Mouse (Mus musculus): Measurements from ENCODE around the gene Tulp2. TPM values are rescaled to one million over a fixed set of nuclear protein-coding genes. Genes with fewer than 3 reads are reported as not detected.
"Not testable (repeated sequence)": the region's sequence is repeated elsewhere in the genome, so short reads cannot be mapped to it uniquely, and the experiment has no call there.

Gene Tulp2
- polyA plus RNA-seq, 1 experiment from 2014 or later = 1.1 TPM

GRCm38 (mm10) chr7:45456721-45457203, 24.9 kb upstream of the Tulp2 start:
- 59% methylated on average over 9 of the region's 9 CpGs for WGBS
- Histone ChIP-seq H3K4me1 (ENCODE audit: control insufficient read depth, insufficient read depth, low read length) (peaks cover 23% of the 10 kb centered on the region), H3K27ac (replicated peaks; ENCODE audit: low read depth, low read length) (no peak overlapping the region), H3K27me3 (ENCODE audit: control insufficient read depth, insufficient read depth, low read length) (no peaks in the 10 kb centered on the region), H3K36me3 (ENCODE audit: control insufficient read depth, insufficient read depth, low read length) (peaks cover 26% of the 10 kb centered on the region; the same call in 1 of the 2 replicates), H3K9ac (ENCODE audit: low read length) (no peak overlapping the region), H3K4me2 (ENCODE audit: low read depth, severe bottlenecking) (peak overlapping the region; percentile 20), H3K9me3 (ENCODE audit: control insufficient read depth, low read length) (no peaks in the 10 kb centered on the region), H3K4me3 (ENCODE audit: low read depth, low read length) (no peak overlapping the region)
- DNase-seq (ENCODE audit: low spot score) = no peak
- no peak for ATAC-seq (ENCODE audit: insufficient number of reproducible peaks, low FRiP score, low TSS enrichment, low read depth)

- Histone ChIP-seq H3K27me3 (ENCODE audit: control insufficient read depth, insufficient read depth, low read length) (no peaks in the 10 kb centered on the region), H3K9ac (ENCODE audit: low read length) (peak overlapping the region; percentile 13; the same call in 1 of the 2 replicates), H3K27ac (replicated peaks; ENCODE audit: low read depth, low read length) (no peak overlapping the region), H3K36me3 (ENCODE audit: control insufficient read depth, insufficient read depth, low read length) (peaks cover 26% of the 10 kb centered on the region; the same call in 1 of the 2 replicates), H3K4me3 (ENCODE audit: low read depth, low read length) (peak overlapping the region; percentile 73), H3K4me2 (ENCODE audit: low read depth, severe bottlenecking) (peak overlapping the region; percentile 67), H3K4me1 (ENCODE audit: control insufficient read depth, insufficient read depth, low read length) (peaks cover 23% of the 10 kb centered on the region), H3K9me3 (ENCODE audit: control insufficient read depth, low read length) (no peaks in the 10 kb centered on the region)
- WGBS = 73% methylated on average over 9 of the region's 10 CpGs
- ATAC-seq (ENCODE audit: insufficient number of reproducible peaks, low FRiP score, low TSS enrichment, low read depth) = no peak
- no peak for DNase-seq (ENCODE audit: low spot score)
These were observed 24.2 kb upstream of the Tulp2 start for GRCm38 (mm10) chr7:45457204-45458060.

- Histone ChIP-seq H3K9ac (ENCODE audit: low read length) (peak overlapping the region; percentile 86), H3K27ac (replicated peaks; ENCODE audit: low read depth, low read length) (peak overlapping the region; percentile 90), H3K4me2 (ENCODE audit: low read depth, severe bottlenecking) (peak overlapping the region; percentile 67), H3K4me1 (ENCODE audit: control insufficient read depth, insufficient read depth, low read length) (peaks cover 23% of the 10 kb centered on the region), H3K4me3 (ENCODE audit: low read depth, low read length) (peak overlapping the region; percentile 73), H3K27me3 (ENCODE audit: control insufficient read depth, insufficient read depth, low read length) (no peaks in the 10 kb centered on the region), H3K9me3 (ENCODE audit: control insufficient read depth, low read length) (no peaks in the 10 kb centered on the region), H3K36me3 (ENCODE audit: control insufficient read depth, insufficient read depth, low read length) (peaks cover 28% of the 10 kb centered on the region; the same call in 1 of the 2 replicates)
- ATAC-seq (ENCODE audit: insufficient number of reproducible peaks, low FRiP score, low TSS enrichment, low read depth) = peak; percentile 61
- WGBS = under 1% methylated on average over 41 of the region's 43 CpGs
- DNase-seq (ENCODE audit: low spot score) = peak; percentile 93
These were observed 22.7 kb upstream of the Tulp2 start for GRCm38 (mm10) chr7:45458748-45459563.

- not testable (repeated sequence) for H3K9me3 ChIP-seq (ENCODE audit: control insufficient read depth, low read length); H3K27me3 ChIP-seq (ENCODE audit: control insufficient read depth, insufficient read depth, low read length)
- Histone ChIP-seq H3K4me3 (ENCODE audit: low read depth, low read length) (peak within 1 kb of the TSS; percentile 73), H3K36me3 (ENCODE audit: control insufficient read depth, insufficient read depth, low read length) (peaks cover 27% of the 10 kb centered on the region), H3K4me1 (ENCODE audit: control insufficient read depth, insufficient read depth, low read length) (peaks cover 23% of the 10 kb centered on the region), H3K4me2 (ENCODE audit: low read depth, severe bottlenecking) (peak within 1 kb of the TSS; percentile 67), H3K9ac (ENCODE audit: low read length) (peak within 1 kb of the TSS; percentile 86), H3K27ac (replicated peaks; ENCODE audit: low read depth, low read length) (peak within 1 kb of the TSS; percentile 90)
- peak; percentile 97 for DNase-seq (ENCODE audit: low spot score)
- peak; percentile 95 for ATAC-seq (ENCODE audit: insufficient number of reproducible peaks, low FRiP score, low TSS enrichment, low read depth)
- WGBS = under 1% methylated on average over 25 of the region's 37 CpGs
These were observed 22.0 kb upstream of the Tulp2 start, which contains the start of gene Ftl1 for GRCm38 (mm10) chr7:45459564-45460140. TSS of gene Ftl1 (minus strand) at chr7:45459884.

- peaks cover 23% of the 10 kb centered on the region for H3K4me1 ChIP-seq (ENCODE audit: control insufficient read depth, insufficient read depth, low read length)
- H3K36me3 ChIP-seq (ENCODE audit: control insufficient read depth, insufficient read depth, low read length) = peaks cover 25% of the 10 kb centered on the region
- peak overlapping the region; percentile 45 for H3K4me2 ChIP-seq (ENCODE audit: low read depth, severe bottlenecking)
- H3K9ac ChIP-seq (ENCODE audit: low read length) = peak overlapping the region; percentile 53
- DNase-seq (ENCODE audit: low spot score) (no peak), ATAC-seq (ENCODE audit: insufficient number of reproducible peaks, low FRiP score, low TSS enrichment, low read depth) (no peak)
- H3K27ac ChIP-seq (replicated peaks; ENCODE audit: low read depth, low read length) = no peak overlapping the region
- H3K27me3 ChIP-seq (ENCODE audit: control insufficient read depth, insufficient read depth, low read length) = no peaks in the 10 kb centered on the region
- no peaks in the 10 kb centered on the region for H3K9me3 ChIP-seq (ENCODE audit: control insufficient read depth, low read length)
- peak overlapping the region; percentile 73 for H3K4me3 ChIP-seq (ENCODE audit: low read depth, low read length)
- WGBS = 77% methylated on average over 7 of the region's 7 CpGs
These were observed 21.3 kb upstream of the Tulp2 start for GRCm38 (mm10) chr7:45460377-45460776.

GRCm38 (mm10) chr7:45460860-45461314, 20.8 kb upstream of the Tulp2 start:
- Histone ChIP-seq H3K9ac (ENCODE audit: low read length) (no peak overlapping the region), H3K9me3 (ENCODE audit: control insufficient read depth, low read length) (no peaks in the 10 kb centered on the region), H3K4me1 (ENCODE audit: control insufficient read depth, insufficient read depth, low read length) (peaks cover 27% of the 10 kb centered on the region), H3K27me3 (ENCODE audit: control insufficient read depth, insufficient read depth, low read length) (no peaks in the 10 kb centered on the region), H3K4me2 (ENCODE audit: low read depth, severe bottlenecking) (no peak overlapping the region), H3K4me3 (ENCODE audit: low read depth, low read length) (no peak overlapping the region), H3K27ac (replicated peaks; ENCODE audit: low read depth, low read length) (peak overlapping the region; percentile 70), H3K36me3 (ENCODE audit: control insufficient read depth, insufficient read depth, low read length) (peaks cover 25% of the 10 kb centered on the region)
- peak; percentile 60 for DNase-seq (ENCODE audit: low spot score)
- no peak for ATAC-seq (ENCODE audit: insufficient number of reproducible peaks, low FRiP score, low TSS enrichment, low read depth)
- 25% methylated on average over 13 of the region's 13 CpGs for WGBS

- WGBS = 47% methylated on average over 5 of the region's 5 CpGs
- Histone ChIP-seq H3K4me2 (ENCODE audit: low read depth, severe bottlenecking) (no peak overlapping the region), H3K4me3 (ENCODE audit: low read depth, low read length) (no peak overlapping the region)
These were observed 20.4 kb upstream of the Tulp2 start for GRCm38 (mm10) chr7:45461326-45461725.

GRCm38 (mm10) chr7:45461781-45462180, 19.9 kb upstream of the Tulp2 start:
- DNase-seq (ENCODE audit: low spot score) (no peak), ATAC-seq (ENCODE audit: insufficient number of reproducible peaks, low FRiP score, low TSS enrichment, low read depth) (no peak)
- no peak overlapping the region; the same call in 1 of the 2 replicates for H3K9ac ChIP-seq (ENCODE audit: low read length)
- H3K4me1 ChIP-seq (ENCODE audit: control insufficient read depth, insufficient read depth, low read length) = peaks cover 30% of the 10 kb centered on the region
- no peak overlapping the region for H3K27ac ChIP-seq (replicated peaks; ENCODE audit: low read depth, low read length)
- H3K4me3 ChIP-seq (ENCODE audit: low read depth, low read length) = no peak overlapping the region
- H3K9me3 ChIP-seq (ENCODE audit: control insufficient read depth, low read length) = no peaks in the 10 kb centered on the region
- H3K27me3 ChIP-seq (ENCODE audit: control insufficient read depth, insufficient read depth, low read length) = no peaks in the 10 kb centered on the region
- 88% methylated on average over 4 of the region's 4 CpGs for WGBS
- peaks cover 21% of the 10 kb centered on the region for H3K36me3 ChIP-seq (ENCODE audit: control insufficient read depth, insufficient read depth, low read length)
- no peak overlapping the region for H3K4me2 ChIP-seq (ENCODE audit: low read depth, severe bottlenecking)

More at GRCm38 (mm10) chr7:45461326-45461725, 20.4 kb upstream of the Tulp2 start:
- H3K9ac ChIP-seq (ENCODE audit: low read length) = no peak overlapping the region; the same call in 1 of the 2 replicates
- no peaks in the 10 kb centered on the region for H3K9me3 ChIP-seq (ENCODE audit: control insufficient read depth, low read length)
- peak overlapping the region; percentile 70 for H3K27ac ChIP-seq (replicated peaks; ENCODE audit: low read depth, low read length)
- ATAC-seq (ENCODE audit: insufficient number of reproducible peaks, low FRiP score, low TSS enrichment, low read depth) (no peak), DNase-seq (ENCODE audit: low spot score) (no peak)
- peaks cover 31% of the 10 kb centered on the region for H3K4me1 ChIP-seq (ENCODE audit: control insufficient read depth, insufficient read depth, low read length)
- peaks cover 22% of the 10 kb centered on the region for H3K36me3 ChIP-seq (ENCODE audit: control insufficient read depth, insufficient read depth, low read length)
- no peaks in the 10 kb centered on the region for H3K27me3 ChIP-seq (ENCODE audit: control insufficient read depth, insufficient read depth, low read length)
